Mouse (Mus musculus) heart, postnatal 36 days (tissue): ENCODE results near the gene Nkx2-5. TPM values are rescaled to one million over a fixed set of nuclear protein-coding genes. Genes with fewer than 3 reads are reported as not detected.

Experiments
- DNase-seq, 2 experiments: peaks; one replicate each; pipeline ENCODE4 v3.0.0; 2021 to 2022
- intact Hi-C: fragments of 180-260 bp; cut with DNase I; formaldehyde crosslinking; loops from one replicate; pipeline ENCODE4 v1.15.1; 2025
- total RNA-seq, 2 experiments: library from RNA; stranded (reverse); gene quantifications; 2 replicates each; pipeline ENCODE4 v1.2.3; 2021

The Nkx2-5 gene
- total RNA-seq, 2 experiments from 2014 or later: 80.7 TPM

- intact Hi-C loops: loop anchor here (1.0 kb wide), 1 partner anchor 7 kb away; no protein-coding TSS in a partner anchor
- DNase-seq: peak; percentile 17 to 28
Measured at GRCm38 (mm10) chr17:26838911-26839717, 5.7 kb downstream of the Nkx2-5 start.

DNA sequence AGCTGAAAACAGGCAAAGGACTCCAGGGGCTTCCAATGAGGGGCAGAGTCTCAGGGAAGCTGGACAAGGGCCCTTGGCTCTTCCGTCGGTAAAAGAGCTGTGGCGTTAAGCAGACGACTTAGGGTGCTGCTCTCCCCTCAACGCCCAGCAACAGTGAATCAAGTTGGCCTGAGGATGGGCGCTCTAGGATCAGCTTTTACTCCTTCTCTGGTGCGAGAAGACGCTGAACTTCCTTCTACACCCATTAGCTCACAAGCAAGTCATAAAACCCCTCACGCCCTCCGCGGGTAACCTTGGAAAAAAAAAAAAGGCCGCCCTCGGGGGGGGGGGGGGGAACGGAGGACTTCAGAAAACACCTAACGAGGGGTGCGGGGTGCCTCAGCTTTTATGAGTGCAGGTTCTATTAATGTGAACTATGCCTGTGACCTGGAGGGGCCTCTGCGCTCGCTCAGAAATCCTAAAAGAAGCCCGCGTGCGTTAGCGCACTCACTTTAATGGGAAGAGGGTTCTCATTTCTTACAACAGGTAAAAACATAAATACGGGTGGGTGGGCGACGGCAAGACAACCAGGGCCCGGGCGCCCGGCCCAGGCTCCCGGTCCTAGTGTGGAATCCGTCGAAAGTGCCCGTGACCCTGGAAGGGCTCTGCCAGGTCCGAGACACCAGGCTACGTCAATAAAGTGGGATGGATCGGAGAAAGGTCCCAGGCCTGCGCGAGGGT lies 6.5 kb downstream of the Nkx2-5 start:
- DNase-seq: no peak
- intact Hi-C loops: loop anchor here (1.0 kb wide), 1 partner anchor 8 kb away; no protein-coding TSS in a partner anchor

DNA sequence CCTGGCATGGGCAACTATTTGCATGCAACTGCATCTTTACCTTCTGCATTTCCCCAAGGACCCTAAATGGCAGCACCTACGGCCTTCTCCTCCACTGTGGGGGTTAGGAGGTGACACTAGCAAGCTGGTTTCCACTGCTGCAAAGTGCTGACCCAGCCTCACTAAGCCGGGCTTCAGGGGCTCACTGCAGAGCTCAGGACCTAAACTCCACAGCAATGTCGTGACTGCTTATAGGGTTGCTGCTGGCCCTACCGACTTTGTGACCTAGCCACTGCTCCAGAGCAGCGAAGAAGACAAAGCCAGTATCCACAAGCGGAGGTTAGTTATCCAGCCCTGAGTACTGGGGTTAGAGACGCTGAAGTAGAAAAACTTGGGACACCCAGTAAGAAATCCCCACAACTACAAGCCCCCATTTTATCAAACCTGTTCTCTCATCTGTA lies 7.2 kb downstream of the Nkx2-5 start:
- intact Hi-C loops: no loop called here
- DNase-seq: no peak

GRCm38 (mm10) chr17:26836786-26837545 lies 7.8 kb downstream of the Nkx2-5 start:
- no peak for DNase-seq
- intact Hi-C loops: no loop called here

DNA sequence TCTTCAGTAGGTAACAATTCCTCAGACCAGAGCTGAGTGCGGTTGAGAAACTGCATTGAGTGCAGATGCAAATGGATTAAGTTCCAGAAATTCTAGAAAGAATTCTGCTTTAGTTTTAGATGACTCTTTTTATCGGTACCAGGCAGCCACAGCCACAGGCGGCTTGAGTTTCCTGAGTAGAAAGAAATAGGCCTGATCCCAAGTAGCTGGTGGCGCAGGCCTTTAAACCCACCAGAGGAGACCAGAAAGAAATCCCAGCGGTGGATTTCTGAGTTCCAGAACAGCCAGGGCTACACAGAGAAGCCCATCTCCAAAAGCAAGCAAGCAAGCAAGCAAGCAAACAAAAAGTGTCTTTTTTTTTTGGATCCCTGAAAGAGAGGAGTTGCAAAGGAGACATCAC lies 8.4 kb downstream of the Nkx2-5 start:
- no peak for DNase-seq
- intact Hi-C loops: no loop called here

DNA sequence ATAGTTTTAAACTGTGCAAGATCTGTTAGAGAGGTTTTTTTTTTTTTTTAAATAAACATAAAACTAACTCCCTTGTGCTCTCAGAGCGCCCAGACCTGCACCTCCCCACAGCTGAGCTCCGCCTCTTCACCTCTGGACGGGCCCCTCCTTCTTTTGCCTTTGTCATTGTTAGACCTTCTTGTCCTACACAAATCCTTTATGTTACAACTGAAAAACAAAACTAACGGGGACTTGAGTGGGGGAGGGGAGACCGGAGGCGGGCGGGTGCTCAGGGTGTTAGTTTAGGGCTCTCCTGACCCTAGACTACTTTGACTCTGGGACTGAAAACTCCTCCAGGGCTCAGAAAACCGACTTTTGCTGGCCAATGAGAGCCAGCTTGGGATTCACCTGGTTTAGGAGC lies 8.9 kb downstream of the Nkx2-5 start:
- intact Hi-C loops: no loop called here
- DNase-seq: no peak

GRCm38 (mm10) chr17:26834966-26835755 lies 9.6 kb downstream of the Nkx2-5 start:
- intact Hi-C loops: no loop called here
- DNase-seq: no peak

- DNase-seq: no peak
- intact Hi-C loops: no loop called here
Measured at GRCm38 (mm10) chr17:26834302-26834965, 10.4 kb downstream of the Nkx2-5 start.

GRCm38 (mm10) chr17:26833806-26834205 lies 11.0 kb downstream of the Nkx2-5 start:
- intact Hi-C loops: no loop called here
- no peak for DNase-seq

DNA sequence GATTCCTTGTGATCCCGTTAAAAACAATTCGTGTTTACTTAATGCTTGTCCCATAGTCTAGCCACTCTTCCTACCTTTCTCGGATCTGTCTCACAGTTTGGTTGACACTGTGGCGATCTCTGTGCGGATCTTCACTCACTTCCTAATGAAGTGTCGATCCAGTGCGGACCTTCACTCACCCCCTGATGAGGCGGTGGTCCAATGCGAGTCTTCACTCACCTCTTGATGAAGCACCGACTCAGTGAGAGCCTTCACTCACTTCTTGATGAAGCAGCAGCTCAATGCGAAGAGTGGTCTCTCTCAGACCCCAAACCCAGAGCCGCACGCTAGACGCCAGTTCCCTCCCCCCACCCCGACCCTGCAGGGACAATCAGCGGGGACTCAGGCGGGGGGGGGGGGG lies 18.7 kb downstream of the Nkx2-5 start:
- intact Hi-C loops: no loop called here
- DNase-seq: no peak

DNA sequence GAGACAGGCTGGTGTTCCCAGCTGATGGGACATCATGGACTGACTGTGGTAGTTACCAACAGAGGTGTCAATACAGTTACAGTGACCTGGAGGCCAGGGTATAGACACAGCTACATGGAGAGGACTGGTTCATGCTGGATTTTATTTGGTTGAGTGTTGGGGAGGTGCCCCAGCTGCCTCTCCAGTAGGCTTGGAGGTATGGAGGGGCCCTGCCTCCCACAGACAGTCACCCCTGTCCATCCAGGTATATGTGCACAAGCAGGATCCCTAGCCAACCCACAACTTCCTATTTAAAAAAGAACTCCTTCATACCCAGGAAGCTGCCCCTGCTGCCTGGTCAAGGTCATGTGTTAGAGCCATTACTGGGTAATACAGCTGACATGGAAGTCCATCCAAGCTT lies 27.0 kb downstream of the Nkx2-5 start:
- intact Hi-C loops: no loop called here
- DNase-seq: no peak

GRCm38 (mm10) chr17:26816810-26817209 lies 28.0 kb downstream of the Nkx2-5 start:
- DNase-seq: no peak
- intact Hi-C loops: no loop called here

GRCm38 (mm10) chr17:26813497-26813896 lies 31.3 kb downstream of the Nkx2-5 start:
- intact Hi-C loops: no loop called here
- no peak for DNase-seq

GRCm38 (mm10) chr17:26812607-26813006 lies 32.2 kb downstream of the Nkx2-5 start:
- intact Hi-C loops: no loop called here
- no peak for DNase-seq

DNA sequence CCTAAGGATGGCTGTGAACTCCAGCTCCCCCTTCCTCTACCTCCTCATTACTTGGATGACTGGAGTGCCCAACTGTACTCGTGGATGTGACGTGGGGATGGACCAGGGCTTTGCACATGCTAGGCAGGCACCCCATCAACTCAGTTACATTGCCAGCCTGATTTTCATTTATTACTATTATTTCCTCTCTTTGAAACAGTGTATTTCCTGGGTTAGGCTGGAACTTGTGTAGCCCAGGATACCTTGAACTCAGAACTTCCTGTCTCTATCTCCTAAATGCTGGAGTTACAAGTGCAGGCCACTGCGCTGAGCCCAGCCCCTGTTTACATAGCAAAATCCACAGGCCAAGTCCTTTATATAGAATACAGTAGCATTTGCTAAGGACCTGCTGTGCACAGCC lies 41.9 kb downstream of the Nkx2-5 start:
- intact Hi-C loops: no loop called here
- DNase-seq: no peak

- intact Hi-C loops: no loop called here
- no peak for DNase-seq
Measured at GRCm38 (mm10) chr17:26797379-26798128, 47.3 kb downstream of the Nkx2-5 start.

DNA sequence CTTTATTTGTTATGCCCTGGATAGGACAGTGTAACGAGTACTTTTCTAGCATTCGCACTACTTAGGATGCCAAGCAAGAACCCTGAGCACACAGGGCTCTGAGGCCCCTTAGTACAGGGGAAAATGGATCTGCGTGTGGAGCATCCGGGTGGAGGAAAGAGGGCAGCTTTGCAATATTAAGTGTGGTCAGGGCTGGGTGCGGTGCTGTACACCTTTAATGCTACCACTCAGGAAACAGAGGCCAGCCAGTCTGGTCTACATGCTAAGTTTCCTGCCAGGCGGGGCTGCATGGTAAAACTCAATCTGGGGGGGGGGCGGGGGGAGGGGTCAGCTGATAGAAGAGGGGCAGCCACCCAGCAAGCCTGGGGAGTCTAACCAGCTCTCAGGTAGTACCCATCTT lies 49.4 kb downstream of the Nkx2-5 start:
- DNase-seq: no peak
- intact Hi-C loops: no loop called here

- intact Hi-C loops: loop anchor here (1.0 kb wide), 1 partner anchor 92 kb away; no protein-coding TSS in a partner anchor
- DNase-seq: peak; percentile 58 to 69
Measured at GRCm38 (mm10) chr17:26794744-26795143, 50.1 kb downstream of the Nkx2-5 start.
